Mouse (Mus musculus) ovary, postnatal 10 days (tissue): ENCODE results near the gene Emilin2.

Experiments used
- DNase-seq: peaks from one replicate; pipeline ENCODE4 v3.0.0; 2022; ENCODE audit warnings: low spot score

Gene Emilin2

GRCm38 (mm10) chr17:71300338-71300737 is 11.4 kb downstream of the Emilin2 start:
- no peak for DNase-seq

DNA sequence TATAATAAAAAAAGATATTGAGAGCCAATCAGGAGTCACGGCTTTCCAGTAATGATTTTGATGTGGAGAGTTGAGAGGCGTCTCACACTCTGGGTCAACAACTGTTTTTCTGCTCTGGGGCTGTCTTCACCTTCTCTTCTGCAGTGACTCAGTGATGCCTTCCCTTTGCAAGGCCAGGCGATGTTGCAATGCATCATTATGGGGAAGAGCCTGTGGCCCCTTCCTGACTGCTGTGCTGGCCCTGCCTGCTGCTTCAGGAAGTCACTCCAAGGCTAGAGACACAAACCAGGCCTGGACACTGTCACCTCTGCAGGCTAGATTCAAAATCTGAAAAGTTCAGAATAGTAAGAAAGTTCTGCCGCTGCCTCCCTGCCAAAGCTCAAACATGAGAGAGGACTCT is 11.9 kb downstream of the Emilin2 start:
- no peak for DNase-seq

DNA sequence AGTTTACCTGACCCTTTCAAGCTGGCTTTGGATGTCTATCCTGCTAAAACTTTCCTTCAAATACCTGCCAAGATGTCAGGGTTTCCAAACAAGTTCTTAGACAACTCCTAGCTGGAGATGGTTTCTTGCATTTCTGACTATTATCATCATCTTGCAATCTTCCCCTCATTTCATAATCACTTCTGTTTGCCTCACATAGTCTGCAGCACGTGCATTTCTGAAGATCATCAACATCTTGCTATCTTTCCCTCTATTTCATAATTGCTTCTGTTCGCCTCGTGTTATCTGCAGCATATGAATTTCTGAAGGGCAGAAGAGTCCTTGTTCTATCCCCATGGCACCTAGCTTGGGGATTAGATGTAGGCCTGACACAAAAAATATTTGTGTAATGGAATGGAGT is 17.2 kb downstream of the Emilin2 start:
- no peak for DNase-seq

DNA sequence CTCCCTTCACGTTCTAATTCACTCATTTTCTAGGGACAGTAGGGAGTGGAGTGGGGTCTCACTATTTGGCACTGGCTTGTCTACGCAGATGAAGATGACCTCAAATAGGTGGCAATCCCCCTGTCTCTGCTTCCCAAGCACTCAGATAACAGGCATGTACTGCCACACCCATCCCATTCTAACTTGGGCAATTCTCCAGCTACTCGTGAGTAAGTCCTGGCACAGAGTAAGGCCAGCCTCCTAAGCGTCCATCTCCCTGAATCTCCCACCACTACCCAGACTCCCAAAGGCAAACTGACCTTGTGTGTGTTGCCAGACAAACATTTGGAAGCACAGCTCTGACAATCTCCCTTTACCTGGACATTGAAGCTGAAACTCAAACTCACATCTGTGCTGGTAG is 18.9 kb downstream of the Emilin2 start:
- DNase-seq: no peak

DNA sequence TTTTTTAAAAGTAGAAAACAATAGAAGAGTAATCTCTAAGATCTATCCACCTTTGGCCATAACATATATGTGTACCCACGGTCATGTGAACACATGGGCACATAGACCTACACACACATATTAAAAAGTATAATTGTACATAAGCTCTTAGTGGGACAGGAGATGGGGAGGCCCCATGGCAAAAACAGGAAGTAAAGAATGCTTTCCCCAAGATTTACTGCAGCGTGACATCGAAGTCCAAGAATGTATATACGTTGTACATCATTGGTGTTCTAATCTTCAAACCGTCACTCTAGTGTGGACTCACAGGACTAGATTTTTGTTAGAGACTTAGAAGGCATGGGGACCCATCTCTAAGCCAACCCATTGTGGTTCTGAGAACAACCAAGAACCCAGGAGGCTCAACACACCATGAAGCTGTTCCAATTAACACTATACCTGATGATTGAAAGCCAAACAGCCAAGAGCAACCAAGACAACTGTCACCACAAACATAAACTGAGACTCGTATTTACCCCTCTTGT is 19.8 kb downstream of the Emilin2 start:
- DNase-seq: no peak

DNA sequence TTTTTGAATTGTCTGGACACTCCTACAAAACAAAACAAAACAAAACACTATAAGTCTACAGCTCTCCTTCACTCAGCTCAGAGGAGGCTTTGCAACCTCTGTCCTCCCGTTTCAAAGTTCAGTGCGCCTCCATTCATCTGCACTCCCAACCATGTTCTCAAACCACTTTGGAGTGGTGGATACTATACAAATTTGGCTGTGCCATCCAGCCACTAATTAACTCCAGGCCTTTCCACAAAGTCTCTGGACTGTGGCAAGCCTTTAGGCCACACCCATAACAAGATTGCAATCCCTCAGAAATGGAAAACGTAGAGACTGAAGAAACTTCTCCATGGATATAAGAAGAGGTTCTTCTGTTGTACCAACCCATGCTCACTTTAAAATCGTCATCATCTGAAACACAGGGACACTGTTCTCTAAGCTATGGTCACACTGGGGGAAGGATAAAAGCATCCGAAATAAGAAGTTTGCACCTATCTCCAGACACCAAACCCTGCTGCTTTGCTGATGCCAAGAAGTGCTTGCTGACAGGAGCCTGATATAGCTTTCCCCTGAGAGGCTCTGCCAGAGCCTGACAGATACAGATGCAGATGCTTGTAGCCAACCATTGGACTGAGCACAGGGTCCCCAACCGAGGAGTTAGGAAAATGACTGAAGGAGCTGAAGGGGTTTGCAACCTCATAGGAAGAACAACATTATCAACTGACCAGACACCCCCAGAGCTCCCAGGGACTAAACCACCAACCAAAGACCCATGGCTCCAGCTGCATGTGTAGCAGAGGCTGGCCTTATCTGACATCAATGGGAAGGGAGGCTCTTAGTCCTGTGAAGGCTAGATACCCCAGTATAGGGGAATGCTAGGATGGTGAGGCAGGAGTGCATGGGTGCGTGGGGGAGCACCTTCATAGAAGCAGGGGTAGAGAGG is 21.0 kb downstream of the Emilin2 start:
- no peak for DNase-seq

GRCm38 (mm10) chr17:71289572-71290176 is 22.1 kb downstream of the Emilin2 start:
- no peak for DNase-seq

DNA sequence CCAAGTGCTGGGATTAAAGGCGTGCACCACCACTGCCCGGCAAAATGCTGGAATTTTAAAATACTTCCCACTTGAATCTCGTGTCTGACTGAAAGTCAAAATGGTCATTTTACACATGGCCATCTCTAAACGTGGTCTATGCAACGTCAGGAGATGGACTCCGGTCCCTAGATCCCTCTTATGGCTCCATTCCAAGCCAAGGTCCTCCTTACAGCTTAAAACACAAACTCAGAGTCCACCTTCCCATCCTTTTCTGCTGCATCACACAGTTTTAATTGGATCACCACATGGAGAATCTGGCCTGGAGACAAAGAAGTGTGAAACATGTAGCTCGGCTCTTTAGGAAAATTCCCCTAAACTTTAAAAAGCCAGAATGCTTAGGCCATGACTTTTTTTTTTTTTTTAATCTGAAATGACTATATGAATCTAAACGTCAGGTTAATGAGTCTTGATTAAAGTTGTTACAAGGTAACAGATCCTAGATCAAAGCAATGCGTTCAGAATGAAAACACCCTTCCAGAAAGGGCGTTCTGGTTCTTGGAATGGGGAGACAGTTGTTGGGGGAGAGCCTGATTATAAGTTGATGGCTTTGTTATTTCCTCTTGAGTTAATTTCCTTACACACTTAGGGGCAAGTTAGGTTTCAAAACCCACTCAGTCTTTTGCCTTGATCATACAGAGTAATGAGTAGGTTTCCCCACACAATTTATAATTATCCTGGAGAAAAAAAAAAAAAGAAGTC is 22.8 kb downstream of the Emilin2 start:
- no peak for DNase-seq

- no peak for DNase-seq
Measured at GRCm38 (mm10) chr17:71288145-71288758, 23.5 kb downstream of the Emilin2 start.

- no peak for DNase-seq
Measured at GRCm38 (mm10) chr17:71287586-71287985, 24.2 kb downstream of the Emilin2 start.

DNA sequence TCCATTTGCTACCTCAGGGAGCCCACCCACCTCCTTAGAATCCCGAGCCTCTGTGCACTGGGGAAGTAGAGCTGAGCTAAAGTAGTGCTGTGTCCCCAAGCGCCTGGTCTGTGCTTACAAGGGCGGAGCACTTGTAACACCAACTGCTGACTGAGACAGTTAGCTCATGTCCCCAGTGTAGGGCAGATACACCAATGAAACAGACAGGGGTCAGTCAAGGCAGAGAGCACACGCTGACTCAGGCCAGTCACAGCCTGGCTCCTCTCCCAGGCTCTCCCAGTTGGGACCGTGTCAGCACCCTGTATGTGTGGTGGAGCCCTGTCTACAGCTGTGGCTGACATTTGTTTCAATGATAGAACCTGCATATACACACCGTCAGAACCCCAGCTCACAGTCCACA is 25.8 kb downstream of the Emilin2 start:
- no peak for DNase-seq

GRCm38 (mm10) chr17:71284890-71285289 is 26.9 kb downstream of the Emilin2 start:
- DNase-seq: no peak

DNA sequence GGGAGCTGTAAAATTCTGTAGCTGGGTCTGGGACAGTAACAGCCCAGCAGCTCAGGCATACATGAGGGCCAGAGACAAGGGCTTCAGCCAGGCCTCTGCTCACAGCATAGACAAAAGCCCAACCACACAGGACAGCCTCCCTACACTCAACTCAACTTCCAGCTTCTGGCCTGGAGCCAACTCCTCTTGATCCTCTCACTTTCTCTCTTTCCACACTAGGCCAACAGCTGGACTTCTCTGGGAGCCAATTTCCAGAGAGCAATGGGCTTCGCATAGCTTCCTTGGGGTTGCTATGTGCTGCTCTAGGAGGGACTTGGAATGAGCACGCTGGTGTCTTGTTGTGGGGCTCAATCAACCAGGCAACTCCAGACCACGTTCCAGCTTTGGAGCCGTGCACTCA is 28.5 kb downstream of the Emilin2 start:
- DNase-seq: no peak

DNA sequence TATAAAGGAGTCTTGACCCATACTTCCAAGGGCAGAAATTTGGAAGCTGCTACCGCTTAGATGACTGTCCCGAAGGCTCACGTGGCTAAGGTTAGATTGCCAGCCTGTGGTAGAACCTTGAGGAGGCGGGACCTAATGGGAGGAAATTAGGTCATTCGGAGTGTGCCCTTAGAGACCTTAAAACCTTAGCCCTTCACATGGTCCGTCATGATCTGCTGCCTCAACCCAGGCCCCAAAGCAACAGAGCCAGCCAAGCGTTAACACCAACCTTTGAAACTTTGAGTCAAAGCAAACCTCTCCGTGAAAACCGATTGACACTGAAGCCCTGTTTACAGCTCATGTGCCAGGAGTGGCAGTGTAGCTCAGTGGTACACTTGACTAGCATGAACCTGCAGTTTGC is 29.1 kb downstream of the Emilin2 start:
- no peak for DNase-seq

DNA sequence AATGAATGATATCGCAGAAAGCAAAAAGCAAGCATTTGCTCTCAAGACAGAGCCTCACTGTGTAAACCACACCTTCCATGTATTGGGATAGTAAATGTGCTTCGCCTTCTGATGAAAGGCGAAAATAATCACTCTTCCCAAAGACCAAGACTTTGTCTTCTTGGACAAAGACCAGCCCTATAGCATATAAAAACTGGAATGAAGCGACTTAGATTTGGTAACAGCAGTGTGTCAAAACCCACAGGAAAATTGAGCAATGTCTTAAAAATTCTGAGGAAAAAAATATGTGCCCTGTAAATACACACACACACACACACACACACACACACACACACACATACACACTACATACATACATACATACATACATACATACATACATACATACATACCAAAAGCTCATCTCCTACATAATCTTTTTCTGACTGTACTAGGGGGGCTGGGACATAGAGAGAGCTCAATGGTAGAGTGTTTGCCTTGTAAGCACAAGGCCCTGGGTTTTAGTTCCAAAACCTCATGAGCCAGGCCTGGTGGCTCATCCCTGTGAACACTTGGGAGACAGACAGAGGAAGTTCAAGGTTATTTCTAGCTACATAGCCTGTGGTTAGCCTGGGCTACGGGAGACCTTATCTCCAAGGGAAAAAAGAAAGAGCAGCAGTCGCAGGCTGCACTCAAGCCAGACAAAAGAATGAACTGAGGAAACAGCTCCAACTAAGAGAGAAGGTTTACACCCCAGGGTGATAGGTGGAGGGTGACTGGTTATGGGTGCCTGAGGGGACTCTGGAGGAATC is 33.9 kb downstream of the Emilin2 start:
- no peak for DNase-seq

DNA sequence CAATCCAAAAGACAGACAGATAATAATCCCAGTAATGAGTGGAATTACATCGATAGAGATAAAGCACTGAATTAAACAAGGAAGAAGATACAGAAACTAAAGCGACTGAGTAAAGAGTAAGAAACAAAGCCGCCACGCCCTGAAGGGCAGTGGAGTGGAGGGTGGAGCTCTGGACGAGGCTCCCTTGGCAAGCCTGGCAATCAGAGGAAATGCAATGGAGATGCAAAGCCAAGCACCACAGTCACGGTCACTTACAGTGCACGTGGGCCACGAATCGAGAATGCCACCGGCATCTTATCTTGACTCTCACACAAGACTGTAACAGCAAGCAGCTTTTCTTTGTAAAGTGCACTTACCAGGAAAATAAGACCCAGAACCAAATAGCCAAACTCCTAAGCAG is 35.0 kb downstream of the Emilin2 start:
- DNase-seq: no peak

DNA sequence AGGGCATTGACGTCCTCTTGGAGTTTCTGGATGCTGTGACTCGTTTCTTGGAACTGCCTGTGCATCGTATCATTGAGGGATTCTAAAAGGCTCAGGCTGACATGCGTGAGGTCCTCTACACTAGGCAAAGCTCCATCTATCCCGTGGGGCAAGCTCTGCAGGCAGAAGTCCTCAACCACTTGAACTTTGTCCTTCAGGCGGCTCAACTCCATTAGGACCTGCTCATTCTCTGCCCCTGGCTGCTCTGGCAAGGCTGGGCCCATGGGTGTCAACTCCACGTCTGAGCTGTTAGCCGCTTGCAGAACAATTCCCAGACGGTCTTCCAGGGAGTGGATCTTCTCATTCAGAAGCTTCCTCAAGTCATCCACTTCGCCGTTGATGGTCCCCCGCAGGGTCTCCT is 37.9 kb downstream of the Emilin2 start:
- DNase-seq: no peak

GRCm38 (mm10) chr17:71268599-71268998 is 43.2 kb downstream of the Emilin2 start:
- DNase-seq: no peak

DNA sequence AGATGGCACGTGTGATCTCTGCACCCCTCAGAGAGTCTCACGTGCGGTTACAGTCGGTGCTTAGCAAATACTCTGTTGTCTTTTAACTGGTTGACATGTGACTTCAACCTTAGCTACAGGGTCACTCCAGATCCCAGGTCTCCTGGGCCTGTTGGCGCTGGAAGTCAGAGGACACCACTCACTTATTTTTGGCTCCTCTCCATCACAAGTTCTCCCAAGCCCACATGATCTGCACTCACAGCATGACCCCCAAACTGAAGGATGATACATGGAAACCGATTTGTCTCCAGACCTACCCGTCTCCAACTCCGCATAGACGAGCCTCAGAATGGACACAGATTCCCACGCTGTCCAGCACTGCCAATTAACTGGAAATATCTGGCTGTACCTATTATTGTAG is 43.6 kb downstream of the Emilin2 start:
- no peak for DNase-seq

DNA sequence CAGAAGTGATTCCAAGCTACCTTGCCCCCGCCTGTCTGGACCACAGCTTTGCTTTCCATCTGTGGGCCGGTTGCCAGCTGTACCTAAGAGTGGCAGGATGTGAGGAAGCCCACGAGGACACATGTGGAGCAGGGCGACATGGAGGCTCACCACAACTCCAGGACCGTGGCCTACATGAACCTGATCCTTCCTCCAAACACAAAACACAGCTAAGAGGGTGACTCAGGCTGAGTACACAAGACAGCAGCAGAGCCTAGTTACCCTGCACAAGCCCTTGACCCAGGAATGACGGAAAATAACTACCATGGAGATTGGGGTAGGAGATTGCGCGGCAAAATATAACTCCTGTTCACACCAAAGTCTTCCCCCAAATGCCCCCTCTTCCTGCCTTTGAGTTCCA is 44.4 kb downstream of the Emilin2 start:
- no peak for DNase-seq

DNA sequence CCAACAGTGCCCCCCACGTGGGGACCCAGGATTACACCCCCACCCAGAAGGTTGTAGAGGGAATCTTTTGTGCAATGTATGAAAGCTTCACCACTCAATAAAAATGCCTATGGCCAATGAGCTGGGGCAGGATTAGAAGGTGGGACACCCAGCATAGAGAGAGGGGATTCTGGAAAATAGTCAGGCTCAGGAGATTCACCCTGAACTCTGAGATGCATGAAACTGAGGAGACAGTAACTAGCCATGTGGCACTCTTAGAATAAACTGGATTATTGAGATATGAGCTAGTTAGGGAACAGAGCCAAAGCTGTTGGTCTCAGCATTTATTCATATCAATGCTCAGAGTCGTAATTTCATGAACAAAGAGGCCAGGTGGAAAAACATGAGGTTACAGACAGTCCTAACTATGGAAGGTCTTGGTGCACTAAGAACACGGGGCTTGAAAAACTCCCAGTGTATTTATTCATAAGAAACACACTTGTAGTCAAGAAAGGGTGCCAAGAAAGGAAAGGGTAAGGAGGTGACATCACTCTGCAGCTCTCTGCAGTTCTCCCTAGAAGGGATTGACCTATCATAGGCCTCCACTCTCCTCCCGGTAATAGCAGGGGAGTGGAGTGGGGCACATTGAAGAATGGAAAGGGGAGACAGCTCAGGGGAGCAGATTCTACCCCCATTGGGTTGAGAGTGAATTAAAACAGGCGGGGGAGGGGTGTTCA is 46.3 kb downstream of the Emilin2 start:
- no peak for DNase-seq
